Mouse (Mus musculus): ENCODE results near the gene Mef2a. TPM values are rescaled to one million over a fixed set of nuclear protein-coding genes. Genes with fewer than 3 reads are reported as not detected.

Gene Mef2a
- total RNA-seq, 2 experiments from 2014 or later, result 146 to 147 TPM

Other genes with a start within 250 kb of the Mef2a start
- 10 to 100 TPM; 37.0 to 37.6 TPM for gene Lysmd4, start 150.3 kb downstream of the Mef2a start, total RNA-seq (2021)